Mouse (Mus musculus) G1E (cell line): ENCODE results near the gene Olfr1410. TPM values are rescaled to one million over a fixed set of nuclear protein-coding genes. Genes with fewer than 3 reads are reported as not detected.

ENCODE experiments used
- ATAC-seq: 2 replicates; pipeline ENCODE4 v1.8.0; 2016; ENCODE audit warnings: mild to moderate bottlenecking; ENCODE audit not compliant: insufficient number of reproducible peaks, poor library complexity, low FRiP score, severe bottlenecking; ENCODE audit errors: extremely low read depth
- DNase-seq: peaks from one replicate; pipeline ENCODE4 v3.0.0; 2012; ENCODE audit warnings: low spot score
- H3K27me3 ChIP-seq: 2 replicates; pipeline ENCODE4 v1.6.1; 2012; ENCODE audit warnings: mild to moderate bottlenecking, low read length, inconsistent platforms; ENCODE audit not compliant: insufficient read depth
- H3K36me3 ChIP-seq: replicated peaks from 2 replicates; pipeline ENCODE3; 2012; ENCODE audit warnings: mild to moderate bottlenecking, inconsistent platforms
- H3K4me1 ChIP-seq: 2 replicates; pipeline ENCODE4 v1.6.1; 2012; ENCODE audit warnings: low read depth, low read length, inconsistent platforms, mixed read lengths; ENCODE audit not compliant: insufficient read depth
- H3K4me3 ChIP-seq: 2 replicates; pipeline ENCODE4 v1.5.1; 2012; ENCODE audit warnings: low read depth, mild to moderate bottlenecking, inconsistent platforms, low read length, moderate library complexity, mixed read lengths
- H3K9me3 ChIP-seq: replicated peaks from 2 replicates; pipeline ENCODE4 v1.6.1; 2012; ENCODE audit warnings: inconsistent platforms
- CTCF ChIP-seq: IDR thresholded peaks from 2 replicates; pipeline ENCODE4 v1.5.1; 2012; ENCODE audit warnings: low read depth, low read length, inconsistent platforms, mixed read lengths
- GATA1 ChIP-seq: IDR thresholded peaks from 2 replicates; pipeline ENCODE4 v1.6.1; 2012; ENCODE audit warnings: borderline replicate concordance, low read length, inconsistent platforms, mixed read lengths
- GATA2 ChIP-seq: IDR thresholded peaks from 2 replicates; pipeline ENCODE4 v1.6.1; 2012; ENCODE audit warnings: low read depth, low read length, inconsistent platforms, borderline replicate concordance
- POLR2AphosphoS5 ChIP-seq: IDR thresholded peaks from 2 replicates; pipeline ENCODE4 v1.6.1; 2012; ENCODE audit warnings: low read depth, low read length, inconsistent platforms; ENCODE audit not compliant: insufficient replicate concordance
- TAL1 ChIP-seq: conservative IDR thresholded peaks from 2 replicates; pipeline ENCODE4 v1.6.1; 2012; ENCODE audit warnings: low read depth, low read length, inconsistent platforms, mixed read lengths
- polyA plus RNA-seq: library from polyadenylated mRNA; stranded (reverse); fragments of >175 nt; gene quantifications from 2 replicates; pipeline ENCODE4 v1.2.3, GENCODE M21; 2012
- total RNA-seq, 2 experiments: library from RNA; stranded (forward) in 1 of 2; stranded (reverse) in 1 of 2; fragments of 200-1000 nt in 1 of 2; fragments of >200 nt in 1 of 2; fragmentation: Nextera tagmentation in 1 of 2; gene quantifications; 2 replicates each; pipeline ENCODE4 v1.2.3; 2014 to 2017

Gene Olfr1410
- total and polyA plus RNA-seq, 3 experiments: 0.22 TPM; not detected in 2

DNA sequence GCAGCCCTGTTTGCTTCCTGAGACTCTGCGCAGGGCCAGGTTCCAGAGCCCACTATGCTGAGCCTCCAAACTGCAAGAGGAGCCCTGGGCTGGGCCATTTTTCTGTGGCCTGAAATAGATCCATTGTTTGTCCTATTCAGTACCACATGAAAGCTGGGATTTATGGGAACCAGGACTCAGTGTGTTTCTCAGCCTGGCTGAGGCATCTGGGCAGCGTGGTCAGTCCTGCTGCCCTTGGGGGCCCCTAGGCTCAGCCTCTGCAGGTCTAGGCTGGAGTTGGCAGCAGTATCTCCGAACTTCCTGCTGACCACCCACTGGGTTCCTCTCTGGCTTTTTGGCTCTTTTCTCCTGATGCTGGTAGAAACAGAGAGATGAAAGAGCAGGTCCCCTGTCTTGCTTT, 45.9 kb downstream of the Olfr1410 start:
- peaks cover 46% of the 10 kb centered on the region for H3K27me3 ChIP-seq
- no peak for ATAC-seq
- H3K36me3 ChIP-seq: no peaks in the 10 kb centered on the region
- TF ChIP-seq POLR2AphosphoS5 (no peak), CTCF (no peak), GATA2 (no peak), TAL1 (no peak), GATA1 (no peak)
- DNase-seq: no peak
- H3K9me3 ChIP-seq: no peaks in the 10 kb centered on the region
- H3K4me3 ChIP-seq: no peak overlapping the region
- peaks cover 10% of the 10 kb centered on the region for H3K4me1 ChIP-seq

DNA sequence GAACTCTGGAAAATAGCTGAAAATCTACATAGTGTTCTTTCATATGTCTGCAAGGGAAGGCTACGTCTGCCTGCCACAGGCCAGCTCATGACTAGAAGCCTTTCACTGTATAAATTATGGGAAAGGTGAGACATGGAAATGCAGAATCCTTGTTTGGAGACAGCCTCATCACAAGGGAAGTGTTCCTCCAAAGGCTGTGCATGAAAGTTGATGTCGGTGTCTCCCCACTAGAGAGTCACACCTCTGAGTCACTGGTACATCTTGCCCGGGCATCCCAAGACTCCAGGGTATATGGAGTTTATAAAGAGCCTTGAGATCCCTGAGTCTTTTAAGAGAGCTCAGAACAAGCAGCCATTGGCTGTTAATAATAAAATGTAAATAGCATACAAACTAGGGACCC, 47.6 kb downstream of the Olfr1410 start:
- peaks cover 57% of the 10 kb centered on the region for H3K27me3 ChIP-seq
- ATAC-seq (no peak), DNase-seq (no peak)
- no peak overlapping the region for H3K4me3 ChIP-seq
- H3K9me3 ChIP-seq: no peaks in the 10 kb centered on the region
- H3K4me1 ChIP-seq: peaks cover 3% of the 10 kb centered on the region
- H3K36me3 ChIP-seq: no peaks in the 10 kb centered on the region
- TF ChIP-seq CTCF (no peak), GATA1 (no peak)

DNA sequence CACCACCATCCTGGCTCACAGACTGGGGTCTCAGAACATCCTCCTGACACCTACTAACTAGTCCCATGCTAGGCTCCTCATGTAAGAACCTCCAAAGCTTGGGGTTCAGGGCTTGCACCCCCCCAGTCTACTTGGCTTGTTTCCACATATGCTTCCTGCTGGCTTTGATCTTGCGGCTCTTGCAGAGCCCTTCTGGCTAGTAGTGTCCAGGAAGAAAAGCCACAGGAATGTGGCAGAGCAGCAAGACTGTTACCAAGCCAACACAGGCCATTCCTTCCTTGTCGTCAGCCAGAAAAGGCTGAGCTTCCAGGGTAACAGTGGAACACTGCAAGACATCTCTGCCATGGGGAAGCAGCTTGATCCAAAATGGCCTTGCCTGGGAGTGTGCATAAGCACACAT, 49.1 kb downstream of the Olfr1410 start:
- peaks cover 11% of the 10 kb centered on the region for H3K4me1 ChIP-seq
- no peaks in the 10 kb centered on the region for H3K9me3 ChIP-seq
- no peak for ATAC-seq
- no peaks in the 10 kb centered on the region for H3K36me3 ChIP-seq
- peaks cover 55% of the 10 kb centered on the region for H3K27me3 ChIP-seq
- H3K4me3 ChIP-seq: no peak overlapping the region
- DNase-seq: no peak
- TF ChIP-seq GATA2 (no peak), GATA1 (no peak), CTCF (no peak), TAL1 (no peak), POLR2AphosphoS5 (no peak)

DNA sequence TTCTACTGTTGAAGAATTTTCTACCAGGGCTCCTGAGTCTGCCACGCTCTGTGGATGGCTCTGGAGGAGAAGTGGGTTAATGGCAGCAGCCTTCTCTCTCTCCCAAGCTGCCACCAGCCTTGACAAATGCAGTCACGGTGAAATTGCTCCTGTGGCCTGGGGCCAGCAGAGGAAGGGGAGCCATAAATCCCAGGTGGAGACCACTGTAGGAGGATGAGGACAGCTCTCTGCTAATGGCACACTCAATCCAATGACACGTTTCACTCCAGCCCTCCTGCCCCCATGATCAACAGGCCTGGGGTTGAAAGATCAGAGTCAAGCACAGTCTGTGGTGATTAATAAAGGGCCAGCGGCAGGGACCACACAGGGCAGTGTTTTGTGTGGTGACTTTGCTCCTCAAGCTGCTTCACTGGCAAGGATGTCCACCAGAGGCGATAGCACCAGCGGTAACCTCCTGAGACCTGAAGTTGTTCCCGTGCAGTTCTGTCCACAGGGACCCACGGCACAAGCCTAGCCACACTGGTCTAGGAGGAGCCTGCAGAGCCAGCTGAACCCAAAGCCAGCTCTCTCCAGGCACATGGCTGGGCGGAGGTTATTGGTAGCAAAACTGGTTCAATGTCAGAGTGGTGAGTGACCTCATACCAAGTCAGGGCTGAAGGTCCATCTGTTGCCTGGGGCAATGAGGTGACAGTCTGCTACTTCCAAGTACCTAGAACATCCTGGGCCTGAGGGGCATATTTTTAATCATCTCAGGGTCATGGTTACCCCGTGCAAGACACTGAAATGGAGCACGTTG, 51.6 kb downstream of the Olfr1410 start:
- H3K4me1 ChIP-seq: peaks cover 16% of the 10 kb centered on the region
- H3K27me3 ChIP-seq: peaks cover 40% of the 10 kb centered on the region
- H3K9me3 ChIP-seq: no peaks in the 10 kb centered on the region
- no peak overlapping the region for H3K4me3 ChIP-seq
- ATAC-seq (no peak), DNase-seq (no peak)
- TF ChIP-seq CTCF (no peak), GATA1 (no peak)
- H3K36me3 ChIP-seq: no peaks in the 10 kb centered on the region

DNA sequence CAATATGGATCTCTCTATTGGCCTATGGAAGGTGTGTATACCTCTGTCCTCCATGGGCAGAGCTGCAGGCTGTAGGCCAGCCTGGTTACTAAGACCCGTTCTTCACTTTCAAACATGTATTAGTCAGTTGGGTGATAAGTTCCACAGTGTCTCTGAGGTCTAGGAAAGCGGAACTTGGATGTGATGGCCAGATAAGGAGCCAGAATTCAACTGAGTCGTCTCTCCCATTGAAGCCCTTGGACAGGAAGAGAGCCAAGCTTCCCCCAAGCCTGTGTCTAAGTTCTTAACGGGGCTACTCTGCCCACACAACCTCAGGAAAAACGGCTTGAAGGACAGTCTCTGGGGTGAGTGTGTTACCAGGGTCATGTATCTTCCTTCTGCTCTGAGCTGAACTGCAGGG, 53.8 kb downstream of the Olfr1410 start:
- peaks cover 37% of the 10 kb centered on the region for H3K27me3 ChIP-seq
- peak; percentile 82 for ATAC-seq
- no peaks in the 10 kb centered on the region for H3K36me3 ChIP-seq
- TF ChIP-seq GATA2 (no peak), GATA1 (no peak), POLR2AphosphoS5 (no peak), TAL1 (no peak), CTCF (no peak)
- no peaks in the 10 kb centered on the region for H3K9me3 ChIP-seq
- DNase-seq: peak; percentile 44
- H3K4me3 ChIP-seq: no peak overlapping the region
- H3K4me1 ChIP-seq: peaks cover 16% of the 10 kb centered on the region

Other genes with a start within 250 kb of the Olfr1410 start
- 287 and 291 TPM in 2 replicates for gene Ndufa10, start 131.9 kb upstream of the Olfr1410 start, total RNA-seq (2014; fragmentation: Nextera tagmentation)
- 170 and 195 TPM in 2 replicates for gene Ndufa10, start 131.9 kb upstream of the Olfr1410 start, total RNA-seq (2017)
- 68.6 and 81.3 TPM in 2 replicates for gene Ndufa10, start 131.9 kb upstream of the Olfr1410 start, polyA plus RNA-seq
- gene Olfr1416, start 120.7 kb upstream of the Olfr1410 start, total RNA-seq (2014; fragmentation: Nextera tagmentation): not detected in 2 replicates
- gene Olfr1416, start 120.7 kb upstream of the Olfr1410 start, total RNA-seq (2017): 0.16 and 0.17 TPM in 2 replicates
- gene Olfr1416, start 120.7 kb upstream of the Olfr1410 start, polyA plus RNA-seq: not detected in 2 replicates
- gene Olfr1415, start 109.7 kb upstream of the Olfr1410 start, total RNA-seq (2014; fragmentation: Nextera tagmentation): not detected in 2 replicates
- gene Olfr1415, start 109.7 kb upstream of the Olfr1410 start, total RNA-seq (2017): 0.06 and 0.38 TPM in 2 replicates
- not detected in 2 replicates for gene Olfr1415, start 109.7 kb upstream of the Olfr1410 start, polyA plus RNA-seq
- gene Olfr1414, start 87.1 kb upstream of the Olfr1410 start, total RNA-seq (2014; fragmentation: Nextera tagmentation): not detected in 2 replicates
- gene Olfr1414, start 87.1 kb upstream of the Olfr1410 start, total RNA-seq (2017): 0.06 and 0.22 TPM in 2 replicates
- not detected in 2 replicates for gene Olfr1414, start 87.1 kb upstream of the Olfr1410 start, polyA plus RNA-seq
- gene Olfr1413, start 34.5 kb upstream of the Olfr1410 start, total RNA-seq (2014; fragmentation: Nextera tagmentation): not detected in 2 replicates
- 0.29 TPM in 1 of 2 replicates, not detected in the other for gene Olfr1413, start 34.5 kb upstream of the Olfr1410 start, total RNA-seq (2017)
- gene Olfr1413, start 34.5 kb upstream of the Olfr1410 start, polyA plus RNA-seq: 0.06 TPM in 1 of 2 replicates, not detected in the other
- gene Olfr1412, start 20.0 kb upstream of the Olfr1410 start, total RNA-seq (2014; fragmentation: Nextera tagmentation): not detected in 2 replicates
- gene Olfr1412, start 20.0 kb upstream of the Olfr1410 start, total RNA-seq (2017): 0.06 and 0.16 TPM in 2 replicates
- gene Olfr1412, start 20.0 kb upstream of the Olfr1410 start, polyA plus RNA-seq: not detected in 2 replicates
- not detected in 2 replicates for gene Olfr1411, start 11.4 kb upstream of the Olfr1410 start, total RNA-seq (2014; fragmentation: Nextera tagmentation)
- 0.35 TPM in 1 of 2 replicates, not detected in the other for gene Olfr1411, start 11.4 kb upstream of the Olfr1410 start, total RNA-seq (2017)
- gene Olfr1411, start 11.4 kb upstream of the Olfr1410 start, polyA plus RNA-seq: not detected in 2 replicates
- not detected in 2 replicates for gene Olfr12, start 12.0 kb downstream of the Olfr1410 start, total RNA-seq (2014; fragmentation: Nextera tagmentation)
- 0.12 and 0.16 TPM in 2 replicates for gene Olfr12, start 12.0 kb downstream of the Olfr1410 start, total RNA-seq (2017)
- not detected in 2 replicates for gene Olfr12, start 12.0 kb downstream of the Olfr1410 start, polyA plus RNA-seq
- gene Cops9, start 36.2 kb downstream of the Olfr1410 start, total RNA-seq (2014; fragmentation: Nextera tagmentation): 114 and 153 TPM in 2 replicates
- 415 and 435 TPM in 2 replicates for gene Cops9, start 36.2 kb downstream of the Olfr1410 start, total RNA-seq (2017)
- 123 and 130 TPM in 2 replicates for gene Cops9, start 36.2 kb downstream of the Olfr1410 start, polyA plus RNA-seq
- gene Otos, start 43.1 kb downstream of the Olfr1410 start, total RNA-seq (2014; fragmentation: Nextera tagmentation): not detected in 2 replicates
- 0.12 and 0.66 TPM in 2 replicates for gene Otos, start 43.1 kb downstream of the Olfr1410 start, total RNA-seq (2017)
- gene Otos, start 43.1 kb downstream of the Olfr1410 start, polyA plus RNA-seq: 0.07 TPM in 1 of 2 replicates, not detected in the other
- gene Gpc1, start 225.9 kb downstream of the Olfr1410 start, total RNA-seq (2014; fragmentation: Nextera tagmentation): not detected in 2 replicates
- gene Gpc1, start 225.9 kb downstream of the Olfr1410 start, total RNA-seq (2017): 0.22 and 0.41 TPM in 2 replicates
- gene Gpc1, start 225.9 kb downstream of the Olfr1410 start, polyA plus RNA-seq: 0.02 TPM in 1 of 2 replicates, not detected in the other